Mouse (Mus musculus) stomach, postnatal 0 days (tissue): ENCODE measurements around the gene Mrpl23.

ENCODE experiments used
- CTCF ChIP-seq: IDR thresholded peaks from 2 replicates; pipeline ENCODE4 v1.5.1; 2016; ENCODE audit warnings: antibody characterized with exemption, low read depth, mild to moderate bottlenecking, moderate library complexity
- EP300 ChIP-seq: optimal IDR thresholded peaks from 2 replicates; pipeline ENCODE3; 2016; ENCODE audit warnings: antibody characterized with exemption

GRCm38 (mm10) chr7:142503206-142503605, 29.3 kb upstream of the Mrpl23 start:
- no peak for TF ChIP-seq CTCF
- no peak for TF ChIP-seq EP300
